Mouse (Mus musculus) hindbrain, postnatal 0 days (tissue): ENCODE data around the gene Ttll3. TPM values are rescaled to one million over a fixed set of nuclear protein-coding genes. Genes with fewer than 3 reads are reported as not detected.
A peak's percentile ranks its signal among the peaks of the same experiment; 100 is the strongest.

Experiments used
- ATAC-seq: fragments of 200-750 bp; cut with Nextera tagmentation; 2 replicates; pipeline ENCODE4 v1.8.0; 2017; ENCODE audit warnings: mild to moderate bottlenecking, moderate TSS enrichment, moderate library complexity
- DNase-seq: peaks from one replicate; pipeline ENCODE4 v3.0.0-alpha.2; 2015; ENCODE audit warnings: low spot score
- H3K27ac ChIP-seq: fragments of 300-500 bp; sonication (generic); 2 replicates; pipeline ENCODE4 v1.5.1; 2014; ENCODE audit warnings: mild to moderate bottlenecking
- H3K27me3 ChIP-seq: fragments of 300-500 bp; sonication (generic); 2 replicates; pipeline ENCODE4 v1.6.1; 2014; ENCODE audit warnings: low read length, mixed read lengths; ENCODE audit not compliant: insufficient read depth
- H3K36me3 ChIP-seq: fragments of 300-500 bp; sonication (generic); 2 replicates; pipeline ENCODE4 v1.6.1; 2014; ENCODE audit warnings: low read length, mixed read lengths; ENCODE audit not compliant: insufficient read depth
- H3K4me1 ChIP-seq: fragments of 300-500 bp; sonication (generic); 2 replicates; pipeline ENCODE4 v1.6.1; 2014; ENCODE audit warnings: antibody characterized with exemption, low read length, mixed read lengths; ENCODE audit not compliant: insufficient read depth
- H3K4me2 ChIP-seq: fragments of 300-500 bp; sonication (generic); 2 replicates; pipeline ENCODE4 v1.6.1; 2014; ENCODE audit warnings: low read depth, mild to moderate bottlenecking, low read length, moderate library complexity, mixed read lengths
- H3K4me3 ChIP-seq: fragments of 300-500 bp; sonication (generic); 2 replicates; pipeline ENCODE4 v1.5.1; 2014; ENCODE audit warnings: low read length
- H3K9ac ChIP-seq: fragments of 300-500 bp; sonication (generic); replicated peaks from 2 replicates; pipeline ENCODE4 v1.6.1; 2014; ENCODE audit warnings: mild to moderate bottlenecking, low read length, moderate library complexity, mixed read lengths
- H3K9me3 ChIP-seq: fragments of 300-500 bp; sonication (generic); 2 replicates; pipeline ENCODE4 v1.6.1; 2016; ENCODE audit warnings: low read length, mixed read lengths
- CTCF ChIP-seq: IDR thresholded peaks from 2 replicates; pipeline ENCODE4 v1.5.1; 2016; ENCODE audit warnings: antibody characterized with exemption, control low read depth, low read depth
- WGBS: fragments of 180-500 bp; shearing (Covaris S2); extraction: QIAGEN DNeasy Blood & Tissue Kit; methylation state at CpG from one replicate; pipeline ENCODE4 v1.1.7; 2014; 5-methylcytosine and 5-hydroxymethylcytosine counted together
- polyA plus RNA-seq: library from polyadenylated mRNA; unstranded; fragments of >200 nt; fragmentation: Nextera tagmentation; extraction: Ambion mirVana; gene quantifications from 2 replicates; pipeline ENCODE4 v1.2.1, GENCODE M21; 2015
- total RNA-seq: library from RNA; depleted of rRNA; stranded (reverse); fragments of >200 nt; gene quantifications from 2 replicates; pipeline ENCODE4 v1.2.3, GENCODE M21; 2014

Gene Ttll3
- total and polyA plus RNA-seq, 2 experiments from 2014 or later = 11.6 to 11.9 TPM

- Histone ChIP-seq H3K4me3 (no peak overlapping the region), H3K4me2 (no peak overlapping the region), H3K9ac (no peak overlapping the region), H3K27me3 (no peaks in the 10 kb centered on the region), H3K36me3 (peaks cover 3% of the 10 kb centered on the region; the same call in 1 of the 2 replicates), H3K9me3 (0 out of 2 replicates have a peak, but pooled peaks cover 2% of the 10 kb centered on the region), H3K27ac (no peak overlapping the region), H3K4me1 (no peaks in the 10 kb centered on the region)
- DNase-seq (no peak), ATAC-seq (no peak)
- no peak for TF ChIP-seq CTCF
- 88% methylated on average over 10 of the region's 10 CpGs for WGBS
These were observed 7.4 kb downstream of the Ttll3 start for GRCm38 (mm10) chr6:113396270-113397030.

GRCm38 (mm10) chr6:113402094-113402493 is 13.0 kb downstream of the Ttll3 start:
- H3K4me2 ChIP-seq = no peak overlapping the region
- DNase-seq (no peak), ATAC-seq (no peak)
- TF ChIP-seq CTCF = no peak
- H3K4me3 ChIP-seq = no peak overlapping the region
- H3K27me3 ChIP-seq = no peaks in the 10 kb centered on the region
- H3K27ac ChIP-seq = no peak overlapping the region
- no peaks in the 10 kb centered on the region for H3K4me1 ChIP-seq
- no peak overlapping the region for H3K9ac ChIP-seq
- no peaks in the 10 kb centered on the region; the same call in 1 of the 2 replicates for H3K36me3 ChIP-seq
- H3K9me3 ChIP-seq = no peaks in the 10 kb centered on the region
- 88% methylated on average over 13 of the region's 13 CpGs for WGBS

- Histone ChIP-seq H3K4me1 (no peaks in the 10 kb centered on the region), H3K9me3 (no peaks in the 10 kb centered on the region), H3K27me3 (no peaks in the 10 kb centered on the region), H3K27ac (no peak overlapping the region), H3K4me2 (no peak overlapping the region), H3K36me3 (no peaks in the 10 kb centered on the region; the same call in 1 of the 2 replicates), H3K9ac (no peak overlapping the region), H3K4me3 (no peak overlapping the region)
- WGBS = 76% methylated on average over 12 of the region's 12 CpGs
- DNase-seq (no peak), ATAC-seq (peak; percentile 22; the same call in 1 of the 2 replicates)
- no peak for TF ChIP-seq CTCF
These were observed 15.8 kb downstream of the Ttll3 start for GRCm38 (mm10) chr6:113404649-113405448.

- Histone ChIP-seq H3K27me3 (no peaks in the 10 kb centered on the region), H3K27ac (no peak overlapping the region), H3K4me3 (no peak overlapping the region), H3K36me3 (no peaks in the 10 kb centered on the region; the same call in 1 of the 2 replicates), H3K4me1 (no peaks in the 10 kb centered on the region), H3K9me3 (no peaks in the 10 kb centered on the region), H3K4me2 (no peak overlapping the region), H3K9ac (no peak overlapping the region)
- ATAC-seq = no peak
- no peak for DNase-seq
- 91% methylated on average over 6 of the region's 6 CpGs for WGBS
- TF ChIP-seq CTCF = no peak
These were observed 16.4 kb downstream of the Ttll3 start for GRCm38 (mm10) chr6:113405483-113405882.

- peak; percentile 27 for DNase-seq
- no peaks in the 10 kb centered on the region for H3K27me3 ChIP-seq
These were observed 17.6 kb downstream of the Ttll3 start for GRCm38 (mm10) chr6:113406683-113407082.

GRCm38 (mm10) chr6:113410001-113410400 is 20.9 kb downstream of the Ttll3 start:
- DNase-seq (no peak), ATAC-seq (no peak)
- H3K9ac ChIP-seq = no peak overlapping the region
- H3K4me3 ChIP-seq = no peak overlapping the region
- peaks cover 4% of the 10 kb centered on the region; the same call in 1 of the 2 replicates for H3K36me3 ChIP-seq
- no peak overlapping the region for H3K4me2 ChIP-seq
- H3K27me3 ChIP-seq = no peaks in the 10 kb centered on the region
- 81% methylated on average over 1 of the region's 1 CpGs for WGBS
- no peak for TF ChIP-seq CTCF
- no peaks in the 10 kb centered on the region for H3K4me1 ChIP-seq
- H3K9me3 ChIP-seq = no peaks in the 10 kb centered on the region
- no peak overlapping the region for H3K27ac ChIP-seq

More at GRCm38 (mm10) chr6:113406683-113407082, 17.6 kb downstream of the Ttll3 start:
- Histone ChIP-seq H3K9ac (no peak overlapping the region), H3K4me1 (no peaks in the 10 kb centered on the region), H3K36me3 (no peaks in the 10 kb centered on the region; the same call in 1 of the 2 replicates), H3K27ac (no peak overlapping the region), H3K4me2 (no peak overlapping the region), H3K4me3 (no peak overlapping the region), H3K9me3 (no peaks in the 10 kb centered on the region)
- ATAC-seq = no peak
- TF ChIP-seq CTCF = peak; percentile 41
- WGBS = 78% methylated on average over 9 of the region's 9 CpGs
